Mouse (Mus musculus) heart, adult 18-20 months (tissue): Measurements from ENCODE around the gene Tssc4. TPM values are rescaled to one million over a fixed set of nuclear protein-coding genes. Genes with fewer than 3 reads are reported as not detected.

Source experiments
- DNase-seq, 2 experiments: peaks; one replicate each; pipeline ENCODE4 v3.0.0; 2021 to 2022; ENCODE audit warnings: mixed read lengths in 1 of 2
- total RNA-seq, 2 experiments: library from RNA; stranded (reverse); gene quantifications; 2 replicates each; pipeline ENCODE4 v1.2.3; 2021

Tssc4 gene
- total RNA-seq, 2 experiments from 2014 or later, result 13.1 to 14.9 TPM

- DNase-seq, result no peak
These were observed 24.8 kb upstream of the Tssc4 start for GRCm38 (mm10) chr7:143044049-143044825.

DNA sequence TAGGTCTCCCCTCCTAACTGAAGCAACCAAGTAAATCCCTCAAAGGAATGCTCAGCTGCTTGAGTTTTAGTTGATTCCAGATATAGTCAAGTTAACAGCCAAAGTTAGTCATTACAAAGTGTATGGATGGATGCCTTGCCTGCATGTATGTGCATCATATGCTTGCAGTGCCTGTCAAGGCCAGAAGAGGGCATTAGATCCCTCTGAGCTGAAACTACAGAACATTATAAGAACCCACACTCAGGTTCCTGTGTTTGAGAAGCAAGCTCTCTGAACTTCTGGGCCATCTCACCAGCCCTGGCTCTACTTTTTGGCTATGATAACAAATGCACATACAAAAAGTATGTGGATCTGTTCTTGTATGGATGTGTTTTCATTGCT is 24.2 kb upstream of the Tssc4 start:
- DNase-seq, result no peak

GRCm38 (mm10) chr7:143046358-143046757 is 22.7 kb upstream of the Tssc4 start:
- no peak for DNase-seq

DNA sequence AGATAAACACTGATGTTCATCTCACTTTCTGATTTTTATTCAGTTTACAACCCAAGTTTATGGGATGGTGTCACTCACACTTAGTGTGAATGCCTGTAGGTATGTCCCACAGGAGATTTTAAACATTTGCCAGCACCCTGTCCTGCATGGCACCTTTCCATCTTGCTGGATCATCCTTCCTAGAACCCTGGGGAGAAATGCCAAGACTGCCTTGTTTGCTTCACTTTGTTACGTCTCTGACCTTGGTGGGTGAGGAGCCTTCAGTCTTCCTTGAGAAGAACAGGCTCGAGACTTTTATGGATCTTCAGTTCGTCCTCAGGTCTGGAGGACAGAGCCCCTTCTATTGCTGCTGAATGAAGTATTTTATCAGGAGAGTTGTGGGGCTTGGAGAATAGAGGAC is 19.7 kb upstream of the Tssc4 start:
- DNase-seq, result no peak

DNA sequence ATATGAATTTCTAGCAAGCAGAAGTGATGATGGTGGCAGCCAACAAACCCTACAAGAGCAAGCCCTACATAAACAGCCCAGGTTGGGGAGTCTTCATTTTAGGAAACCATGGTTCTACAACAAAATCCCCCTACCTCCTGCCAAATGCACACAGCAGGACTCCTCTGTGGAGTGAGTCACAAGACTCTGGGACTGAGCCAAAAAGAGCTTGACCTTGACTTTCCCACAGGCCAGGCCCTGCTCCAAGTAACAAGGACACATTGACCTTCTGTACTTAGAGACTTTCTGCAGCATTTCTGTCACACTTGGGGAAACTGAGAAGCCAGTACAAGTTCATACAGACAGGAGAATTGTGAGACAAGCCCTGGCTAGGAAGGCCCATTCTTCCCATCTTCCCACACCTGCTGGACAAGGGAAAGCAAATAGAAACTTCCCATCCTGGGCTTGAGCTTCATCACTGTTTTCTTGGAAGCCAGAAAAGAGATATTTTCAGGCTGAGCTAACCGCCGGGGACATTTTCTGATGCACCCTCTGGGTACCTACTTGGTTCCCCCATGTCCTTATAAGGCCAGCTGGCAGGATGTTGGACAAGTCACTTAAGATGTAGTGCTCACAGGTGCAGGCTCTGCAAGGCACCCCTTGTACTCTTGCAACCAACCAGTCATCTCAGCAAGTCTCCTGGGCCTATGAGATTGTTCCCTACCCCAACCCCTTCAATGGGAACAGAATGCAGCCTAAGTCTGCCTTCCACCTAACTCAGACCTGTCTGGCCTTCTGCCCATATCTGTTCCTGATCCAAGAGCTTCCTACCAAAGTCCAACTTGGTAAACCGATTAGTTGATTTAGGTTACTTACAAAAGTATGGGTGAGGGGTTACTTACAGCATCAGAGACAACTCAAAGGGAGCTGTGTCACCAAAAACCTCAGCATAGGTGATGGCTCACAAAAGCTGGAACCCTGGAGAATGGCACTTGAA is 18.9 kb upstream of the Tssc4 start:
- DNase-seq, result peak; percentile 86

- no peak for DNase-seq
These were observed 17.7 kb upstream of the Tssc4 start for GRCm38 (mm10) chr7:143051316-143051715.

- peak; percentile 93 to 97 for DNase-seq
These were observed 16.4 kb upstream of the Tssc4 start, which contains the start of gene Cd81 for GRCm38 (mm10) chr7:143052626-143053007. Gene Cd81 (plus strand): TSS chr7:143052739.

- DNase-seq, result peak; percentile 79 to 80
These were observed 15.8 kb upstream of the Tssc4 start for GRCm38 (mm10) chr7:143053008-143053899.

DNA sequence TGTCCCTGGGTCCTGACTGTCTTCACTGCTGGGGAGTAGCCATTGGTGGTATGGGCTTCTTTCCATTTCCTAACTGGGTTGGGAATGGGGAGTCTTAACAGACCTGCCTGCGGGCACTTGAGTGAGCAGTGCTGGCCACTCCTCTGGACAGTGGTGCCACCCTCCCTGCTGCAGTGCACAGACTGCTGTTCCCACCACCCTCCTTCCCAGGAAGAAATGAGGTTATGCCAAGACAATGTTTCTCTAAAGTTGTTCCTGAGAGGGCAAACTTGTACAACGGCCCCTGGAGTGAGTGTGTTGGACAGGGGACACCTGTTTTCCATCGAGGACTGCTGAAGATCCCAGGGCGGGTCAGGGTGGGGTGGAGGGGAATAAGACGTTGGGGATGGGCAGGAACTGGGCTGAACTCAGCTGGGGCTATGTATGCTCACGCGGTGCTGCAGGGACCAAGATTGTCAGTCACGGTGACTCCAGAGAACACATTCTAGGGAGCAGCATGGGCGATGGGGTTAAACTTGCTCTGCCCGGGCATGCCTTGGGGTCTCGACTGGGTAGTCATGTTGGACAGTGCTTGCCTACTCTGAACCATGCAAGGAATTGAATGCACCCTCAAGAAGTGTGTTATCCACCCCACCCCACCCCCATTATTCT is 15.0 kb upstream of the Tssc4 start:
- peak in 1 of 2 experiments; percentile 26 for DNase-seq

GRCm38 (mm10) chr7:143054612-143054965 is 14.5 kb upstream of the Tssc4 start:
- peak in 1 of 2 experiments; percentile 37 for DNase-seq

GRCm38 (mm10) chr7:143055001-143055400 is 14.0 kb upstream of the Tssc4 start:
- DNase-seq, result peak; percentile 33 to 36

DNA sequence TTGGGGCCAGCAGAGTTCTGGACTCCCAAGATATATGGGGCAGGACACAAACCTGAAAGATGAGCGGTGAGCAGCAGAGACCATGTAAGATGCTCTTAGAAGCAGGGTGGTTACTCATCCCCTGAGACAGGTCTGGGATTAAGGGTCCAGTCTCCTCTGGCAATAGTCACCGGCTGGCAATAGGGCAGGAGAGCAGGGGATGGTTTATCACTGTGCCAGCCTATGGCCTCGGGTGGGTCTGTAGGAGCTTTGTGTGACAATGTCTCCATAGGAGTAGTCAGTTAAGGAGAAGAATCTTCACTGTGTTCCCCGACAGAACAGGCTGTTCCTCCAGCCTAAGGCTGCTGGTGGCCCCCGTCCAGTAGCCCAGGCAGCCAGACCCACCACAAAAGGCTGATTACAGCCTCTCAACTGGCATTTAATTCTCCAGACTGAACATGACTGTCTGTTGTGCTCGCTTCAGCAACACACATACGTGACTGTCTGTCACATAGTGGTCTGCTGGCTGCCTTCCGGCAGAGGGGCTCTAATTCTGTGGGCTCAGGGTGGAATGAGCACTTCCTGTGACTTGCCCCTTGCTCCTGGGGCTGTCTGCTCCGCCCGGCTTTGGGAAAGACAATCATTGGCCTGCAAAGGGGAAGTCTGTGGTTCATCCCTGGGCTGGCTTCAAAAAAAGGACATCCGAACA is 13.4 kb upstream of the Tssc4 start:
- DNase-seq, result peak; percentile 24 to 43

GRCm38 (mm10) chr7:143057023-143057422 is 12.0 kb upstream of the Tssc4 start:
- peak in 1 of 2 experiments; percentile 22 for DNase-seq

- DNase-seq, result peak in 1 of 2 experiments; percentile 33
These were observed 11.3 kb upstream of the Tssc4 start for GRCm38 (mm10) chr7:143057667-143058220.

DNA sequence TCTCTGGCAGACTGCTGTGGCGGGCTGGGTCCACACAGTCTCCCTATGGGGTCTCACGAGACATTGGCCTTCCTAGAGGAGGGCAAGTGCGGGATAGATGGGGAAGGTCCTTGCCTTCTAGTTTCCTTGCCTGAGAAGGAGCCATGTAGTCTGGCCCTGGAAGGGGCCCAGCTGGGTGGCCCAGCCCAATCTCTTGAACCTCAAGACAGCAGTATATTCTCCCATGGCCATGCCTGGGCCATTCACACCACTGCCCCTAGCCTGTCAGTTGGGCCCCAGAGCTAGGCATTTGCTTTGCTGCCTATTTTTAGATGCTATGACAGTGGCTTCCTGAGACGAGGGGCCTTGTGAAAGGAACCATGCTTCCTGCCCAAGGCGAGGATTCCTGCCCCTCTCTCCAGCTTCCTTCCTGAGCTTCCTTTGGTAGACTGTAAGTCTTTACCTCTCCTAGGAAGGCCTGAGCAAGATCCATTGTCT is 10.8 kb upstream of the Tssc4 start:
- DNase-seq, result peak; percentile 52 to 75

DNA sequence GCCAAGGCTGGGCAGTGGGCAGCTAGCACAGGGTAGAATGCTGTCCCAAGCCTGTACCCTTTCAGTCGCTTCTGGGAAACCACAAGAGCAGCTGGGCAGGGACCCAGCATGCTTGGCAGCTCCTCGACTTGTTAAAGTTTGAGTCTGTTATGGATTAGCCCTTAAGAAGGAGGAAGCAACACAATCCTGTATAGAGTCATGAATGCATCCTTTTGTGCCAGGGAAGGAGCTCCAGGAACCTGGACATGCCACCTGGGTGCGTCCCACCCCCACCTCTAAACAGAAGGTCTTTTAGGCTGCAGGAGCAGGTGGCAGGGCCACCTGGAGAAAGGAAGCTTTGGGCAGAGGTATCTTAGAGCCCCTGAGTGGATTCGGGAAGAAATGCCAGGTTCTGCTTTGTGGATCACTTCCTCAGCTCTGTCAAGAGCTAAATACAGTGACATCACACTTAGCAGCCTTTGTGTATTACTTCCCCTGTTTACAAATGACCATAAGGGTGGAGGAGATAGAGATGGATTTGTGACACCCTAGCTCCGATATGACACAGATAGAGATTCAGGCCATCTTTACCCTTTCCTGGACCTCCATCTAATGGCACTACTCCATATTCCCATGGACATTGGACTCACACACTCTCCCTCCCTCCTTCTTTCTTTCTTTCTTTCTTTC is 9.7 kb upstream of the Tssc4 start:
- DNase-seq, result peak; percentile 71 to 77

- DNase-seq, result peak; percentile 17 to 52
These were observed 6.3 kb upstream of the Tssc4 start for GRCm38 (mm10) chr7:143062704-143063103.

GRCm38 (mm10) chr7:143064226-143064625 is 4.8 kb upstream of the Tssc4 start:
- DNase-seq, result no peak

DNA sequence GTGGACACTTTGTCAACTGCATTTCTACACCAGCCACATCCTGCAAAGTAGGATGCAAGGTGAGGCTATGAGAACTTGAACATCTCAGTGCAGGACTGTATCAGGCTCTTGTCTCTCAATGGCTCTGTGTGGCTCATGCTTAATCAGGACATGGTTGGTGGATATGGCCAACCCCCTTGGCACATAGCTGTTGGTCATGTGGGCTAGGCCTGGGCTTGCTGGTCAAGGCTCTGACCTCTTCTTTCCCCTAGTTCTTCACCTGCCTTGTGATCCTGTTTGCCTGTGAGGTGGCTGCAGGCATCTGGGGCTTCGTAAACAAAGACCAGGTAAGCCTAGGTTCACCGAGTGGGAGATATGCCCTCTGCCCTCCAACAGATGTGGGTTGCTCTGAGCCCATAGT is 3.4 kb upstream of the Tssc4 start:
- DNase-seq, result no peak

DNA sequence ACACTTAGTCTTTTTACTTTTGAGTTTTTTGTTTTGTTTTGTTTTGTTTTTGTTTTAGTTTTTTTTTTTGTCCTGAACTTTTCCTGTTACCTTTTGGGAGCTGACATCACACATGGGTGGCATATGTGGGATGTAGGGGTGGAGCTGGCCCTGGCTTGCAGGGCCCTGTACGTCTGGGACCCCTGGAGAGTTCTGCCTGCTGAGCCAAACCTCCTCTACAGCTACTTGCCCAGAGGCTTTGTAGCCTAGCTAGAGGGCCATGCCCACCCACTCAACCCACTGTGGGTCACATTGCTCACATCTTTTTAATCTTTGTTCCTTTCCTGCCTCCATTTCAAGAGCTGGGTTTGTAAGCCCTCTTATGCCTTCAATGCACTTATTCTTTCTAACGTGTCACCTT is 1.6 kb upstream of the Tssc4 start:
- no peak for DNase-seq
